Mouse (Mus musculus) heart, postnatal 0 days (tissue): ENCODE measurements around the gene Ndufc1.

Experiments used
- CTCF ChIP-seq: IDR thresholded peaks from 2 replicates; pipeline ENCODE4 v1.5.1; 2016; ENCODE audit warnings: antibody characterized with exemption, control low read depth, low read depth
- EP300 ChIP-seq: IDR thresholded peaks from 2 replicates; pipeline ENCODE4 v1.6.1; 2016; ENCODE audit warnings: antibody characterized with exemption, low read depth

DNA sequence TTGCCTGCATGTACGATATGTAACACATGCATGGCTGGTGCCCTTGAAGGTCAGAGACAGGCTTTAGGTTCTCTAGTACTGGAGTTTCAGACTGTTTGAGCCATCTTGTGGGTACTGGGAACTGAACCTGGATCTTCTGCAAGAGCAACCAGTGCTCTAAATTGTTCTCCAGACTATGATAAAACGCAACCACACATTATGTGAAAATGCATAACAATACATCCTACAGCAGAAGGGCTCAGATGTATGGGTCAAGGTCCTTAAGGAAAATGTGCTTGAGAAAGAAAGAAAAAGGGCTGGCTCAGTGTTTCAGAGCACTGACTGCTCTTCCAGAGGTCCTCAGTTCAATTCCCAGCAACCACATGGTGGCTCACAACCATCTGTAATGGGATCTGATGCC is 15.1 kb downstream of the Ndufc1 start:
- no peak for TF ChIP-seq CTCF
- no peak for TF ChIP-seq EP300
